Mouse (Mus musculus) kidney, adult 2 months (tissue): Measurements from ENCODE around the gene Slc48a1.

Source experiments
- CTCF ChIP-seq: fragments of 200-500 bp; conservative IDR thresholded peaks from 2 replicates; pipeline ENCODE4 v1.5.1; 2011; ENCODE audit warnings: low read depth, mild to moderate bottlenecking, control low read depth, low read length, moderate library complexity, mixed read lengths; ENCODE audit not compliant: insufficient read depth, insufficient read length
- POLR2A ChIP-seq: fragments of 200-500 bp; IDR thresholded peaks from one replicate; pipeline ENCODE4 v1.6.1; 2011; ENCODE audit warnings: low read depth, low read length, control low read depth

DNA sequence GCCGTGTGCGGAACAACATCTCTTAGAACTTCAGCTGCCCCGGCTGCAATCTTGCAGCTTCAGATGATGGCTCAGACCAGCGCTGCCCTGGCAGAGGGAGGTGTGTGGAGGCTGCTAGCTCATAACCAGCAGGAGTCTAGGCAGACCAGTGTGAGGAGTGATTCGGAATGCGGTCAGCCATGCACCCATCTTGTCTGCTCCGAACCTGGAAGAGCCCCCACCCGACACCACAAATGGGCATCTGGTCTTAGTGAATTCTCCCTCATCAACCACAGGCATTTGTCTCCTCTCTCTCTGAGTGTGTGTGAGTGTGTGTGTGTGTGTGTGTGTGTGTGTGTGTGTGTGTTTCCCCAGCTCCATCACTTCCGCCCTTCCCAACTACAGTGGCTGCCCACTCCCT is 41.6 kb downstream of the Slc48a1 start:
- TF ChIP-seq CTCF (no peak), POLR2A (no peak)
